ENCODE assay signal across 23 mouse cellular contexts in genomic region chr17:62628474-62628873, GRCm38 (mm10).
DNase-seq lines count a peak whose midpoint lies in the region; ATAC-seq and TF ChIP-seq lines count a peak whose summit lies in the region.
"Had no signal": no experiment of that assay in that cellular context is flagged by ENCODE, and none has a peak within 500 bp of the region (broad histone marks: within the 10 kb centered on the region; RNA-seq: fewer than 3 reads in every experiment).

No protein-coding gene starts in this region.

- H3K9ac ChIP-seq in forebrain, embryonic 11.5 days (ENCODE audit: low read length) = no peak overlapping the region
- H3K9ac ChIP-seq in forebrain, embryonic 13.5 days = no peak overlapping the region
- H3K9ac ChIP-seq: embryonic facial prominence, embryonic 12.5 days; forebrain, embryonic 15.5 days; forebrain, postnatal 0 days had no signal

- peak; percentile 70 for ATAC-seq in forebrain, embryonic 11.5 days (replicated peaks; ENCODE audit: low FRiP score)
- no peak for ATAC-seq in forebrain, embryonic 13.5 days
- ATAC-seq: CD4-positive, CD25-positive, alpha-beta regulatory T cell, adult 4 months; forebrain, embryonic 15.5 days; forebrain, postnatal 0 days had no signal

- H3K4me1 ChIP-seq in forebrain, embryonic 11.5 days (replicated peaks; ENCODE audit: control insufficient read depth, insufficient read depth, low read length) = peaks cover 4% of the 10 kb centered on the region; the same call in 1 of the 2 replicates
- H3K4me1 ChIP-seq in forebrain, embryonic 13.5 days = peaks cover 30% of the 10 kb centered on the region
- no peaks in the 10 kb centered on the region for H3K4me1 ChIP-seq in heart, embryonic 10.5 days
- H3K4me1 ChIP-seq: forebrain, embryonic 15.5 days had no signal

- no peak for DNase-seq in forebrain, embryonic 11.5 days (ENCODE audit: low spot score)
- peak; percentile 6 for DNase-seq in heart, embryonic 10.5 days (ENCODE audit: low spot score)
- no peak for DNase-seq in heart, postnatal 10 days
- peak; percentile 46 for DNase-seq in brain, embryonic 14.5 days (ENCODE audit: low read depth)
- peak; percentile 77 for DNase-seq in retina, postnatal 1 day
- DNase-seq in urinary bladder, postnatal 4 days (ENCODE audit: low spot score in 2 of 2) = no peak
- no peak for DNase-seq in yolk sac, embryonic 10.5 days (ENCODE audit: low spot score)
- DNase-seq: adrenal gland, adult 2 months; adrenal gland, postnatal 10 days; adrenal gland, postnatal 25 days; cerebellum, adult 11-12 months; cerebellum, adult 2 months; cerebellum, adult 9-10 months; cerebellum, postnatal 10 days; cerebellum, postnatal 25 days; forebrain, postnatal 0 days had no signal

- no peak overlapping the region for H3K4me3 ChIP-seq in forebrain, embryonic 11.5 days (ENCODE audit: low read depth, low read length)
- H3K4me3 ChIP-seq in forebrain, embryonic 13.5 days = no peak overlapping the region
- H3K4me3 ChIP-seq in heart, embryonic 10.5 days = no peak overlapping the region
- H3K4me3 ChIP-seq: embryonic facial prominence, embryonic 10.5 days; embryonic facial prominence, embryonic 12.5 days; forebrain, embryonic 15.5 days had no signal

- TF ChIP-seq POLR2A in brain, embryonic 14.5 days (IDR thresholded peaks at IDR 0.05; ENCODE audit: borderline replicate concordance, extremely low read depth, insufficient read depth, insufficient read length, poor library complexity, severe bottlenecking) = no peak

- no peak for TF ChIP-seq CTCF in brain, embryonic 14.5 days (IDR thresholded peaks at IDR 0.05; ENCODE audit: borderline replicate concordance, extremely low read depth, insufficient read depth, insufficient read length)

- intact Hi-C loops in heart, postnatal 10 days (cut with DNase I) = no loop called here

- H3K27me3 ChIP-seq in forebrain, embryonic 11.5 days (ENCODE audit: control insufficient read depth, insufficient read depth, low read length) = no peaks in the 10 kb centered on the region
- no peaks in the 10 kb centered on the region for H3K27me3 ChIP-seq in forebrain, embryonic 13.5 days
- H3K27me3 ChIP-seq in heart, embryonic 10.5 days (ENCODE audit: insufficient read depth, poor library complexity, severe bottlenecking) = no peaks in the 10 kb centered on the region
- H3K27me3 ChIP-seq: CH12.LX; embryonic facial prominence, embryonic 12.5 days; forebrain, embryonic 15.5 days had no signal

- WGBS in forebrain, embryonic 11.5 days = 16% methylated on average over 1 of the region's 1 CpGs
- 9% methylated on average over 1 of the region's 1 CpGs for WGBS in forebrain, embryonic 13.5 days
- WGBS in heart, embryonic 10.5 days = 88% methylated on average over 1 of the region's 1 CpGs

- no peak overlapping the region for H3K4me2 ChIP-seq in forebrain, embryonic 11.5 days (ENCODE audit: low read depth, low read length, severe bottlenecking)
- H3K4me2 ChIP-seq in forebrain, embryonic 13.5 days = no peak overlapping the region
- H3K4me2 ChIP-seq: embryonic facial prominence, embryonic 12.5 days; forebrain, embryonic 15.5 days had no signal

- no peak overlapping the region for H3K27ac ChIP-seq in forebrain, embryonic 11.5 days (ENCODE audit: low read depth, low read length)
- H3K27ac ChIP-seq in forebrain, embryonic 13.5 days = no peak overlapping the region
- H3K27ac ChIP-seq in heart, embryonic 10.5 days = no peak overlapping the region
- H3K27ac ChIP-seq: embryonic facial prominence, embryonic 10.5 days; embryonic facial prominence, embryonic 12.5 days; forebrain, embryonic 15.5 days had no signal

- no peaks in the 10 kb centered on the region for H3K36me3 ChIP-seq in forebrain, embryonic 11.5 days (ENCODE audit: control insufficient read depth, insufficient read depth, low read length)
- H3K36me3 ChIP-seq in forebrain, embryonic 13.5 days (ENCODE audit: poor library complexity, severe bottlenecking) = no peaks in the 10 kb centered on the region
- H3K36me3 ChIP-seq in heart, embryonic 10.5 days = no peaks in the 10 kb centered on the region
- H3K36me3 ChIP-seq: embryonic facial prominence, embryonic 10.5 days; embryonic facial prominence, embryonic 12.5 days; forebrain, embryonic 15.5 days; G1E had no signal

- H3K9me3 ChIP-seq in forebrain, embryonic 11.5 days (ENCODE audit: control insufficient read depth, low read length) = no peaks in the 10 kb centered on the region
- H3K9me3 ChIP-seq in forebrain, embryonic 13.5 days (replicated peaks) = no peaks in the 10 kb centered on the region
- no peaks in the 10 kb centered on the region for H3K9me3 ChIP-seq in heart, embryonic 10.5 days
- H3K9me3 ChIP-seq: embryonic facial prominence, embryonic 10.5 days; embryonic facial prominence, embryonic 12.5 days; forebrain, embryonic 15.5 days had no signal

Comparison
In these comparisons a context has a peak if more than half of its experiments do, and no peak if none do; other contexts are left out.
1. DNase-seq: peak in heart, embryonic 10.5 days (single experiment), brain, embryonic 14.5 days (single experiment) and retina, postnatal 1 day (single experiment); none in forebrain, embryonic 11.5 days (single experiment), heart, postnatal 10 days (0 of 2), urinary bladder, postnatal 4 days (0 of 2) and yolk sac, embryonic 10.5 days (single experiment).